Mouse (Mus musculus) liver, adult 2 months (tissue): ENCODE data around the gene Miga2. TPM values are rescaled to one million over a fixed set of nuclear protein-coding genes. Genes with fewer than 3 reads are reported as not detected.

Source experiments
- DNase-seq: peaks from one replicate; pipeline ENCODE4 v3.0.0-alpha.2; 2011; ENCODE audit warnings: low read depth, low spot score; ENCODE audit errors: extremely low read depth
- H3K27ac ChIP-seq: fragments of 200-500 bp; replicated peaks from 2 replicates; pipeline ENCODE4 v1.5.1; 2012; ENCODE audit warnings: low read depth, mild to moderate bottlenecking, control low read depth, inconsistent platforms, low read length; ENCODE audit not compliant: insufficient read depth
- H3K27me3 ChIP-seq: fragments of 200-500 bp; 2 replicates; pipeline ENCODE4 v1.6.1; 2012; ENCODE audit warnings: mild to moderate bottlenecking, moderate library complexity, low read length, inconsistent platforms; ENCODE audit not compliant: control insufficient read depth, insufficient read depth
- H3K36me3 ChIP-seq: fragments of 200-500 bp; 2 replicates; pipeline ENCODE4 v1.6.1; 2012; ENCODE audit warnings: low read length, inconsistent platforms; ENCODE audit not compliant: control insufficient read depth, insufficient read depth
- H3K4me1 ChIP-seq: fragments of 200-500 bp; 2 replicates; pipeline ENCODE4 v1.6.1; 2011; ENCODE audit warnings: low read length; ENCODE audit not compliant: control insufficient read depth, insufficient read depth
- H3K4me3 ChIP-seq: fragments of 200-500 bp; 2 replicates; pipeline ENCODE4 v1.5.1; 2011; ENCODE audit warnings: low read depth, mild to moderate bottlenecking, control low read depth, low read length, moderate library complexity; ENCODE audit not compliant: insufficient read depth
- H3K79me2 ChIP-seq: fragments of 200-500 bp; 2 replicates; pipeline ENCODE4 v1.6.1; 2012; ENCODE audit warnings: inconsistent platforms, mild to moderate bottlenecking, low read length, moderate library complexity; ENCODE audit not compliant: control insufficient read depth, insufficient read depth
- H3K9ac ChIP-seq: fragments of 200-500 bp; 2 replicates; pipeline ENCODE4 v1.6.1; 2012; ENCODE audit warnings: low read depth, mild to moderate bottlenecking, control low read depth, inconsistent platforms, low read length
- CTCF ChIP-seq: fragments of 200-500 bp; IDR thresholded peaks from 2 replicates; pipeline ENCODE4 v1.5.1; 2011; ENCODE audit warnings: low read depth, low read length, control low read depth
- POLR2A ChIP-seq: fragments of 200-500 bp; IDR thresholded peaks from 2 replicates; pipeline ENCODE4 v1.6.1; 2011; ENCODE audit warnings: low read length, control low read depth; ENCODE audit not compliant: insufficient read depth; ENCODE audit errors: extremely low read depth
- WGBS: fragments of 180-500 bp; shearing (Covaris S2); methylation state at CpG from one replicate; pipeline ENCODE4 v1.1.7; 2018; 5-methylcytosine and 5-hydroxymethylcytosine counted together
- polyA plus RNA-seq: library from polyadenylated mRNA; depleted of rRNA; stranded (reverse); fragments of >200 nt; gene quantifications from 2 replicates; pipeline ENCODE4 v1.2.3, GENCODE M21; 2012
- total RNA-seq: library from RNA; depleted of rRNA; stranded (reverse); fragments of >200 nt; gene quantifications from 2 replicates; pipeline ENCODE4 v1.2.3, GENCODE M21; 2014

Miga2 gene
- total and polyA plus RNA-seq, 2 experiments = 37.2 to 46.5 TPM

DNA sequence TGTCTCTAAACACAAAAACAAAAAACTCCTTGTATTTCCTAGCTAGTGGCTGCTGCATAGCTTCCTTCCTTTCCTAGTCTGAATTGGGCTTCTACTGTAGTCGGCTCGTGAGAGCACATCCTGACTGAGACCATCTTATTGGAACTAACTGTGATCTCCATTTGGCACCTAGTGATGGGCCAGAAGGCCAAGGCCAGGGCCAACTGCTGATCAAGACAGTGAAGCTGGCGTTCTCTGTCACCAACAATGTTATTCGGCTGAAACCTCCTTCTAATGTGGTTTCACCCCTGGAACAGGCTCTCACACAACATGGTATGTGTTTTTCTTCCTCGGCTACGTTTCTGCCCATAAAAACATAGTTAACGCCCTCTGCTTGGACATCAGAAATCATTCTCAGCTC is 36.8 kb upstream of the Miga2 start:
- Histone ChIP-seq H3K9ac (no peak overlapping the region), H3K36me3 (peaks cover 44% of the 10 kb centered on the region), H3K27ac (no peak overlapping the region), H3K4me3 (no peak overlapping the region), H3K79me2 (no peaks in the 10 kb centered on the region), H3K4me1 (no peaks in the 10 kb centered on the region), H3K27me3 (no peaks in the 10 kb centered on the region)
- TF ChIP-seq POLR2A = no peak
- no peak for TF ChIP-seq CTCF
- DNase-seq = no peak
- 92% methylated on average over 7 of the region's 7 CpGs for WGBS

DNA sequence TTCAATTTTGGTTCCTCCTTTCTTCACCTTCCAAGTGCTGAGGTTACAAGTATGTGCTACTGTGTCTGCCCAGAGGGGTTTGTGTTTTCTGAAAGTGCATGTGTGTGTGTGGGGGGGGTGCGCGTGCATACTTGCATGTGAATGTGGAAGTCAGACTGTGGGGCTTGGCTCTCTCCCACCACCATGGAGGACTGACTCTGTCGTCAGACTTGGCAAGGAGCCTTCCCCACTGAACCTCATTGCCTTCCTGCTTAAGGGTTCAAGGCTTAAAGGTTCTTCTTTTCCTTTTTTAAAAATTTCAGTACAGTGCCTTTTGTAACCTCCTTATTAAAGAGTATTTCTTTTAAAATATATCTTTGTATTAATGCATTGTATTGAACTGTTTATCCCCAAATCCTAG is 35.2 kb upstream of the Miga2 start:
- TF ChIP-seq POLR2A (no peak), CTCF (no peak)
- no peak overlapping the region for H3K4me3 ChIP-seq
- H3K9ac ChIP-seq = no peak overlapping the region
- H3K27ac ChIP-seq = no peak overlapping the region
- no peaks in the 10 kb centered on the region for H3K27me3 ChIP-seq
- WGBS = 73% methylated on average over 3 of the region's 3 CpGs
- H3K36me3 ChIP-seq = peaks cover 38% of the 10 kb centered on the region
- DNase-seq = no peak
- no peaks in the 10 kb centered on the region for H3K79me2 ChIP-seq
- no peaks in the 10 kb centered on the region for H3K4me1 ChIP-seq

DNA sequence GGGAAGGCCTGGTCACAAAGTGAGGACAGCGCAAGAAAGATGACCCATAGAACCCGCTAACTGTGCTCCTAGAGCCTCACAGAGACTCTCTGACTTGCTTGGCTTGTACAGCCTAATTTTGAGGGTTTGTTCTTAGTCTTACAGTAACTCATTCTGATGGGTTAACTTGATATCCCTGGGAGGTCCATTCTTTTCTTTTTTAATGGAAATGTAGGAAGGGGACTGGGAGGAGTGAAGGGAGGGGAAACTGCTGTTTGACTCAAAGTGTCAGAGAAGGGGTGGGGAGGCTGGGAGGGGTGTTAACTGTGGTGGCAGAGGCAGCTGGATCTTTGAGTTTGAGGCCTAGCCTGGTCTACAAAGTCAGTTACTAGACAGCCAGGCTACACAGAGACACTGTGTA is 28.7 kb upstream of the Miga2 start:
- no peak for TF ChIP-seq POLR2A
- TF ChIP-seq CTCF = no peak

GRCm38 (mm10) chr2:30336174-30336915 is 27.7 kb upstream of the Miga2 start:
- TF ChIP-seq POLR2A = no peak
- no peak for TF ChIP-seq CTCF
- Histone ChIP-seq H3K36me3 (peaks cover 20% of the 10 kb centered on the region), H3K4me1 (no peaks in the 10 kb centered on the region), H3K27me3 (no peaks in the 10 kb centered on the region), H3K27ac (no peak overlapping the region), H3K9ac (no peak overlapping the region), H3K79me2 (no peaks in the 10 kb centered on the region), H3K4me3 (no peak overlapping the region)
- WGBS = 93% methylated on average over 16 of the region's 16 CpGs
- no peak for DNase-seq

More for the DNA sequence above, 28.7 kb upstream of the Miga2 start:
- Histone ChIP-seq H3K27ac (no peak overlapping the region), H3K9ac (no peak overlapping the region), H3K79me2 (no peaks in the 10 kb centered on the region), H3K4me3 (no peak overlapping the region), H3K36me3 (peaks cover 18% of the 10 kb centered on the region), H3K27me3 (no peaks in the 10 kb centered on the region), H3K4me1 (no peaks in the 10 kb centered on the region)
- no peak for DNase-seq
- WGBS = 96% methylated on average over 2 of the region's 2 CpGs

DNA sequence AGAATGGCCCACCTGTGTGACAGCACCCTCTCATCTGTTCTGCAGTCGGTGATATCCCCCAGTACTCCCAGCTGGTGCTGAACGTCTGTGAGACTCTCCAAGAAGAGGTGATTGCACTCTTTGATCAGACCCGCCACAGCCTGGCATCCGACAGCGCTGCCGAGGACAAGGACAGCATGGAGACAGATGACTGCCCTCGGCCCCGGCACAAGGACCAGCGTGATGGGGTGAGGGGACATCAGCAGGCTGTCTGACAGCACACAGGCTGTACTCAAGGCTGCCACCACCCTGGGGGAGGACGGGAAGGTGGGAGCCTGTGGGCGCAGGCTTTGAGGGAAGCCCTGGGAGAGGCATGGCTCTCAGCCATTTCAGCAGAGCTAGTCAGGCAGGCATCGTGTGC is 26.9 kb upstream of the Miga2 start:
- WGBS = 92% methylated on average over 12 of the region's 12 CpGs
- H3K4me3 ChIP-seq = no peak overlapping the region
- no peaks in the 10 kb centered on the region for H3K4me1 ChIP-seq
- DNase-seq = no peak
- peaks cover 18% of the 10 kb centered on the region for H3K36me3 ChIP-seq
- H3K79me2 ChIP-seq = no peaks in the 10 kb centered on the region
- H3K9ac ChIP-seq = no peak overlapping the region
- no peak for TF ChIP-seq CTCF
- no peak overlapping the region for H3K27ac ChIP-seq
- H3K27me3 ChIP-seq = no peaks in the 10 kb centered on the region

GRCm38 (mm10) chr2:30342061-30342460 is 22.0 kb upstream of the Miga2 start:
- H3K27me3 ChIP-seq = no peaks in the 10 kb centered on the region
- TF ChIP-seq POLR2A = no peak
- no peak for TF ChIP-seq CTCF
- no peak overlapping the region for H3K9ac ChIP-seq
- no peaks in the 10 kb centered on the region for H3K4me1 ChIP-seq
- H3K79me2 ChIP-seq = no peaks in the 10 kb centered on the region
- H3K4me3 ChIP-seq = no peak overlapping the region
- WGBS = 96% methylated on average over 3 of the region's 3 CpGs
- no peak overlapping the region for H3K27ac ChIP-seq
- H3K36me3 ChIP-seq = peaks cover 10% of the 10 kb centered on the region
- DNase-seq = no peak
